Mouse (Mus musculus) bone marrow macrophage, adult 2 months (primary cell): ENCODE results near the gene Ryk.

Experiments
- CTCF ChIP-seq: IDR thresholded peaks from 2 replicates; pipeline ENCODE4 v1.5.1; 2012; ENCODE audit warnings: low read depth, mild to moderate bottlenecking, low read length, moderate library complexity
- POLR2A ChIP-seq: IDR thresholded peaks from 2 replicates; pipeline ENCODE4 v1.6.1; 2012; ENCODE audit warnings: mild to moderate bottlenecking, low read depth, low read length, borderline replicate concordance

GRCm38 (mm10) chr9:102867516-102867915 lies 32.8 kb downstream of the Ryk start:
- no peak for TF ChIP-seq CTCF
- TF ChIP-seq POLR2A = no peak
